Mouse (Mus musculus): Measurements from ENCODE around the gene Syt2.

DNA sequence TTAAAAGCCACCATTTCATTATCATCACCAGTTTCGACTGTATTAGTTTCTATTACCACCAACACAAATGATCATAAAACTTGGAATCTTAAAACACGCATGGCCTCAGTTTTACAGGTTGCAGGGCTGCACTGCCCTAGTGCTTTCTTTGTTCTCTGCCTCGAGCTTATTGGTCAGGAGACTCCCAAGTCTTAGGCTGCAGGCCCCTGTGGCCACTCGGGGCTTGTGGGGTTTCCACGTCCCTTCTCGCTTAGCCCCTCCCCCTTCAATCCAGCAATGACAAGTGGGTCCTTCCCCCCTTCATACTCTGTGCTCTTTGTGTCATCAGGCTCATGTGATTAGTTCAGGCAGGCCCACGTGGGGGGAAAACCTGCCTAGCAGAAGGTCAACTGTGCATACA, 141.6 kb downstream of the Syt2 start:
- TF ChIP-seq CTCF (IDR thresholded peaks at IDR 0.05) (no peak), EP300 (IDR thresholded peaks at IDR 0.05) (no peak)

All from lung, postnatal 0 days (tissue).